Mouse (Mus musculus): ENCODE data around the gene Ppp1r35.

- no peak for TF ChIP-seq CTCF (IDR thresholded peaks at IDR 0.05; ENCODE audit: low read depth)
- no peak for TF ChIP-seq EP300 (optimal IDR thresholded peaks at IDR 0.05)
Measured at GRCm38 (mm10) chr5:137749196-137749836, 29.3 kb upstream of the Ppp1r35 start.
